Mouse (Mus musculus) B cell, adult (primary cell): ENCODE data around the gene Dlg3. TPM values are rescaled to one million over a fixed set of nuclear protein-coding genes. Genes with fewer than 3 reads are reported as not detected.

ENCODE experiments used
- total RNA-seq: library from RNA; stranded (reverse); gene quantifications from 4 replicates; pipeline ENCODE4 v1.2.4, GENCODE M21; 2023; ENCODE audit not compliant: inconsistent age

Dlg3 gene
- total RNA-seq = 5.5 to 7.5 TPM (median 6.5 TPM) in 4 replicates

GRCm38 (mm10) chrX:100767181-100767884 lies at the start of gene Dlg3:
Gene Dlg3, plus strand, starts transcription at chrX:100767722.

GRCm38 (mm10) chrX:100729665-100730188 lies 37.8 kb upstream of the Dlg3 start, which contains the start of gene Gdpd2:
Gene Gdpd2, plus strand, starts transcription at chrX:100729873.

Other genes starting within 250 kb of the Dlg3 start
- gene Dgat2l6, start 242.9 kb upstream of the Dlg3 start, total RNA-seq = not detected in 4 replicates
- gene Awat1, start 195.5 kb upstream of the Dlg3 start, total RNA-seq = not detected in 4 replicates
- not detected in 4 replicates for gene P2ry4, start 172.9 kb upstream of the Dlg3 start, total RNA-seq
- gene Arr3, start 162.2 kb upstream of the Dlg3 start, total RNA-seq = not detected in 4 replicates
- 1.2 to 2.1 TPM (median 1.5 TPM) in 4 replicates for gene Kif4, start 142.0 kb upstream of the Dlg3 start, total RNA-seq
- gene Pdzd11, start 141.2 kb upstream of the Dlg3 start, total RNA-seq = 16.7 to 20.2 TPM (median 17.9 TPM) in 4 replicates
- not detected in 4 replicates for gene Gdpd2, start 37.8 kb upstream of the Dlg3 start, total RNA-seq